14 mouse cellular contexts compared by ENCODE assay signal in the genomic region with DNA sequence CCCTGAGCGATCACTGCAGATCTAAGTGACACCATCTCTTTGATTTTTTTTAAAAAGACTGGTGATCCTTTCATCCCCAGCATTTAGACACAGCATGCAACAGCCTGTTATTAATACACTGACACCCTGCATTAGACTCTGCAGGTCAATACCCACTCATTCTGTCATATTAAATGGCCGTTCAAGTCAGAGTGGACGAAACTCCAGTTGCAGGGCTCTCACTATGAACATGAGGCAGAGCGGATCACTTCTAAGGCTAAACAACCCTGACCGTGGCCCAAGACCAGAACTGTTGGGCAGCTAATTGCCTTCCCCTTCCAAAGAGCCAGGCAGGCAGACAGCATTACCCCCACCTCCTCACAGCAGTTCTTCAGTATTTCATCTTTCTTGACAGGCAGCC.
"Had no signal": no experiment of that assay in that cellular context is flagged by ENCODE, and none has a peak within 500 bp of the region (broad histone marks: within the 10 kb centered on the region; RNA-seq: fewer than 3 reads in every experiment).

No protein-coding gene starts in this region.

- ATAC-seq: intestine, postnatal 0 days; liver, postnatal 0 days had no signal

- H3K4me1 ChIP-seq: limb, embryonic 12.5 days; liver, embryonic 13.5 days; lung, embryonic 15.5 days had no signal

- H3K4me2 ChIP-seq: limb, embryonic 12.5 days; liver, embryonic 13.5 days; lung, embryonic 15.5 days; neural tube, embryonic 13.5 days had no signal

- H3K9ac ChIP-seq: limb, embryonic 12.5 days; liver, embryonic 13.5 days; liver, postnatal 0 days; lung, embryonic 15.5 days; neural tube, embryonic 13.5 days had no signal

- H3K36me3 ChIP-seq: limb, embryonic 12.5 days; liver, embryonic 13.5 days; lung, embryonic 15.5 days; neural tube, embryonic 13.5 days had no signal

- H3K27ac ChIP-seq: limb, embryonic 12.5 days; liver, embryonic 13.5 days; lung, embryonic 15.5 days; neural tube, embryonic 13.5 days had no signal

- H3K9me3 ChIP-seq: limb, embryonic 12.5 days; liver, embryonic 13.5 days; lung, embryonic 15.5 days; neural tube, embryonic 13.5 days had no signal

- H3K27me3 ChIP-seq: limb, embryonic 12.5 days; liver, embryonic 13.5 days; lung, embryonic 15.5 days; neural tube, embryonic 13.5 days had no signal

- H3K4me3 ChIP-seq: limb, embryonic 12.5 days; liver, embryonic 13.5 days; lung, embryonic 15.5 days; neural tube, embryonic 13.5 days had no signal

- DNase-seq: kidney, adult 8-10 months; kidney, postnatal 25 days; liver; liver, embryonic 13.5 days; liver, postnatal 0 days; lung, postnatal 14 days; right cerebral cortex, postnatal 4 days; spleen, adult 18-20 months; thymus, adult 18-20 months; thymus, postnatal 14 days had no signal
